Mouse (Mus musculus): ENCODE measurements around the gene Palm2.

- no peak for TF ChIP-seq POLR2A (IDR thresholded peaks at IDR 0.05; ENCODE audit: insufficient read length, low read depth)
- no peak for TF ChIP-seq POLR2AphosphoS2 (IDR thresholded peaks at IDR 0.05; ENCODE audit: insufficient read length, low read depth)
- no peak for TF ChIP-seq TCF12 (IDR thresholded peaks at IDR 0.05; ENCODE audit: insufficient read depth, poor library complexity, severe bottlenecking)
- no peak for TF ChIP-seq MAX (IDR thresholded peaks at IDR 0.05; ENCODE audit: low read depth)
- TF ChIP-seq USF1 (IDR thresholded peaks at IDR 0.05; ENCODE audit: low read depth), result no peak
- TF ChIP-seq CEBPB (IDR thresholded peaks at IDR 0.05; ENCODE audit: insufficient read depth, poor library complexity, severe bottlenecking), result no peak
- no peak for TF ChIP-seq TCF3 (IDR thresholded peaks at IDR 0.05; ENCODE audit: insufficient read length, low read depth)
- TF ChIP-seq MYOG (IDR thresholded peaks at IDR 0.05; ENCODE audit: control insufficient read depth in 1 of 3, insufficient read depth in 1 of 3, insufficient read length in 2 of 3, low read depth in 2 of 3), result no peak
- no peak for TF ChIP-seq E2F4 (IDR thresholded peaks at IDR 0.05; ENCODE audit: insufficient read depth)
- TF ChIP-seq MYOD1 (IDR thresholded peaks at IDR 0.05; ENCODE audit: control insufficient read depth in 1 of 3, insufficient read length in 2 of 3, low read depth in 2 of 3), result no peak
- no peak for TF ChIP-seq SRF (IDR thresholded peaks at IDR 0.05; ENCODE audit: control insufficient read depth, insufficient read length, low read depth)
Observed at GRCm38 (mm10) chr4:57694356-57695136, 260.5 kb downstream of the Palm2 start.

Data from myocyte (in vitro differentiated cells).